Mouse (Mus musculus) left cerebral cortex, adult 11 months (tissue): Measurements from ENCODE around the gene Lcorl.
A peak's percentile ranks its signal among the peaks of the same experiment; 100 is the strongest.

Experiments used
- DNase-seq: peaks from one replicate; pipeline ENCODE4 v3.0.0; 2022; ENCODE audit warnings: low spot score

Gene Lcorl

GRCm38 (mm10) chr5:45857254-45858011 lies at the start of gene Lcorl:
Gene Lcorl, minus strand, starts transcription at chr5:45857615.
- DNase-seq = peak; percentile 92

GRCm38 (mm10) chr5:45904683-45905082 lies 47.3 kb upstream of the Lcorl start:
- no peak for DNase-seq

- no peak for DNase-seq
Measured at GRCm38 (mm10) chr5:45903246-45903645, 45.8 kb upstream of the Lcorl start.

- no peak for DNase-seq
Measured at GRCm38 (mm10) chr5:45895362-45895761, 37.9 kb upstream of the Lcorl start.

GRCm38 (mm10) chr5:45893696-45894095 lies 36.3 kb upstream of the Lcorl start:
- DNase-seq = no peak

GRCm38 (mm10) chr5:45876328-45876727 lies 18.9 kb upstream of the Lcorl start:
- DNase-seq = no peak

- DNase-seq = no peak
Measured at GRCm38 (mm10) chr5:45875472-45875871, 18.1 kb upstream of the Lcorl start.

GRCm38 (mm10) chr5:45874284-45875030 lies 17.0 kb upstream of the Lcorl start:
- DNase-seq = no peak

GRCm38 (mm10) chr5:45858368-45858767 lies 953 bp upstream of the Lcorl start:
- DNase-seq = no peak

- no peak for DNase-seq
Measured at GRCm38 (mm10) chr5:45856876-45857253, 550 bp downstream of the Lcorl start.

GRCm38 (mm10) chr5:45856303-45856821 lies 1.1 kb downstream of the Lcorl start:
- DNase-seq = no peak

- no peak for DNase-seq
Measured at GRCm38 (mm10) chr5:45855526-45856302, 1.7 kb downstream of the Lcorl start.

GRCm38 (mm10) chr5:45844723-45845122 lies 12.7 kb downstream of the Lcorl start:
- no peak for DNase-seq

- DNase-seq = no peak
Measured at GRCm38 (mm10) chr5:45835131-45835530, 22.3 kb downstream of the Lcorl start.

- DNase-seq = no peak
Measured at GRCm38 (mm10) chr5:45811527-45811926, 45.9 kb downstream of the Lcorl start.

GRCm38 (mm10) chr5:45791864-45792263 lies 65.6 kb downstream of the Lcorl start:
- DNase-seq = no peak

- no peak for DNase-seq
Measured at GRCm38 (mm10) chr5:45790221-45790620, 67.2 kb downstream of the Lcorl start.

- no peak for DNase-seq
Measured at GRCm38 (mm10) chr5:45757502-45758121, 99.8 kb downstream of the Lcorl start.

GRCm38 (mm10) chr5:45737911-45738310 lies 119.5 kb downstream of the Lcorl start:
- no peak for DNase-seq

GRCm38 (mm10) chr5:45733751-45734150 lies 123.7 kb downstream of the Lcorl start:
- no peak for DNase-seq

- DNase-seq = no peak
Measured at GRCm38 (mm10) chr5:45718848-45719488, 138.4 kb downstream of the Lcorl start.
